Mouse (Mus musculus): ENCODE results near the gene Rab4a. TPM values are rescaled to one million over a fixed set of nuclear protein-coding genes. Genes with fewer than 3 reads are reported as not detected.
A peak's percentile ranks its signal among the peaks of the same experiment; 100 is the strongest.

Gene Rab4a
- total and polyA plus RNA-seq, 3 experiments: 1.7 to 5.3 TPM; not detected in 1

DNA sequence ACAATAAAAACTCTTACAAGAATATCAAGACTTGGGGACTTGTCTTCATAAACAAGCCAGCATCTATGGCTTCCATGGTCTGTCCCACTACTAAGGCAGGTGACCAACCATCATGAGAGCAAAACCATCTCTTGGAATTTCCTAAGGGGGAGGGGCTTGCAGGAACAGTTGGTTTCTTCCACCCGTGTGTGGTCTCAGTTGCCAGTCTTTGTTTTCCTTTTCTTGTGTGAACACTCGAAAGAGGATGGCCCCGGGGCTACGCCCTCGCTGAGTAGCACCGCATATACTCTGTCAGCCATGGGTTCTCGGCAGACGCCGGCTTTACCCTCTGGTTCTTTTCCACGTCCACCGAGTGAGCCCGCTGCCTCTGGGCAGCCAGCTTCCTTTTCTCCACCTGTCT lies 36.3 kb downstream of the Rab4a start:
- TF ChIP-seq GATA1 (IDR thresholded peaks at IDR 0.05; ENCODE audit: borderline replicate concordance, low read length): no peak
- no peak for TF ChIP-seq TAL1 (conservative IDR thresholded peaks at IDR 0.05; ENCODE audit: low read depth, low read length)
- no peak for TF ChIP-seq POLR2AphosphoS5 (IDR thresholded peaks at IDR 0.05; ENCODE audit: insufficient replicate concordance, low read depth, low read length)
- no peak for TF ChIP-seq GATA2 (IDR thresholded peaks at IDR 0.05; ENCODE audit: borderline replicate concordance, low read depth, low read length)
- no peak for TF ChIP-seq CTCF (IDR thresholded peaks at IDR 0.05; ENCODE audit: low read depth, low read length)
- Histone ChIP-seq H3K4me1 (ENCODE audit: insufficient read depth, low read depth, low read length) (peaks cover 5% of the 10 kb centered on the region), H3K36me3 (replicated peaks) (peaks cover 71% of the 10 kb centered on the region), H3K4me3 (ENCODE audit: low read depth, low read length) (no peak overlapping the region), H3K27me3 (ENCODE audit: insufficient read depth, low read length) (no peaks in the 10 kb centered on the region), H3K9me3 (replicated peaks) (no peaks in the 10 kb centered on the region)
- DNase-seq (ENCODE audit: low spot score) (no peak), ATAC-seq (ENCODE audit: extremely low read depth, insufficient number of reproducible peaks, low FRiP score, poor library complexity, severe bottlenecking) (no peak)

DNA sequence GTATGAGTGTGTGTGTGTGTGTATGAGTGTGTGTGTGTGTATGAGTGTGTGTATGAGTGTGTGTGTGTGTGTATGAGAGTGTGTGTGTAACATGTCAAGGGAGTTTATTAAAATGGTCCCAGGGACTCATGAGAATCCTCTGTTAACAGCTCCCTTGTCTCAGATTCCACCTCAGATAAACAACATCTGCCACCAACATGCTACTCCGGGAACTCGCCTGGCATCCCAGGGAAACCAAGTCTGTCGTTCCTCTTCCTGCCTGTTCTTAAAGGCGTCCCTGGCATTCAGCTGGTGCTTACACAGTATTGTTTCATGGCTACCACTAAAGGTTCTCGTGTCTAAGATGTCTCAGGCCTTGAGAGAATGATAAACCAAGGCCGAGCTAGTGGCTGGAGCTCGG lies 38.6 kb downstream of the Rab4a start:
- Histone ChIP-seq H3K4me3 (ENCODE audit: low read depth, low read length) (no peak overlapping the region), H3K4me1 (ENCODE audit: insufficient read depth, low read depth, low read length) (peaks cover 5% of the 10 kb centered on the region), H3K27me3 (ENCODE audit: insufficient read depth, low read length) (no peaks in the 10 kb centered on the region), H3K36me3 (replicated peaks) (peaks cover 64% of the 10 kb centered on the region), H3K9me3 (replicated peaks) (no peaks in the 10 kb centered on the region)
- no peak for TF ChIP-seq TAL1 (conservative IDR thresholded peaks at IDR 0.05; ENCODE audit: low read depth, low read length)
- no peak for TF ChIP-seq CTCF (IDR thresholded peaks at IDR 0.05; ENCODE audit: low read depth, low read length)
- TF ChIP-seq POLR2AphosphoS5 (IDR thresholded peaks at IDR 0.05; ENCODE audit: insufficient replicate concordance, low read depth, low read length): no peak
- TF ChIP-seq GATA2 (IDR thresholded peaks at IDR 0.05; ENCODE audit: borderline replicate concordance, low read depth, low read length): no peak
- TF ChIP-seq GATA1 (IDR thresholded peaks at IDR 0.05; ENCODE audit: borderline replicate concordance, low read length): no peak
- DNase-seq (ENCODE audit: low spot score) (no peak), ATAC-seq (ENCODE audit: extremely low read depth, insufficient number of reproducible peaks, low FRiP score, poor library complexity, severe bottlenecking) (no peak)

DNA sequence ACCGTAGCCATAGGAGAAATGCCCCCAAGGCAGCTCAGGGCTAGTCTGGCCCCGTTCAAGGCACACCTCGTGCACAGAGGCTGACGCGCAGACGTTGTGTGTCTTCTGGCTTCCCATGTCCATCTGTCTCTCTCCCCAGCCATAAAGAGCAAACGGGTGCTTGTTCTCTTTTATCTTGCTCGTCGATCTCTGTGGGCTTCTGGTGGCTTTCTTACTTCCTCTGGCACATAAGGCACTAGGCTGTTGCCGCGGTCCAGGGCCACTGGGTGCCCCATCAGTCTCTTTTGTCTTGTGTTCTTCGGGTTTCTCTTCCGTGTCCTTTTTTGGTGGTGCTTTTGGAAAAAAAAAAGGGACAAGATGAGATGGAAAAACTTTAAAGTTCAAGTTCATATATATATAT lies 39.3 kb downstream of the Rab4a start:
- DNase-seq (ENCODE audit: low spot score): no peak
- Histone ChIP-seq H3K36me3 (replicated peaks) (peaks cover 63% of the 10 kb centered on the region), H3K27me3 (ENCODE audit: insufficient read depth, low read length) (no peaks in the 10 kb centered on the region), H3K9me3 (replicated peaks) (no peaks in the 10 kb centered on the region), H3K4me3 (ENCODE audit: low read depth, low read length) (no peak overlapping the region), H3K4me1 (ENCODE audit: insufficient read depth, low read depth, low read length) (peaks cover 5% of the 10 kb centered on the region)
- no peak for TF ChIP-seq CTCF (IDR thresholded peaks at IDR 0.05; ENCODE audit: low read depth, low read length)
- no peak for TF ChIP-seq TAL1 (conservative IDR thresholded peaks at IDR 0.05; ENCODE audit: low read depth, low read length)
- no peak for TF ChIP-seq GATA2 (IDR thresholded peaks at IDR 0.05; ENCODE audit: borderline replicate concordance, low read depth, low read length)
- no peak for TF ChIP-seq POLR2AphosphoS5 (IDR thresholded peaks at IDR 0.05; ENCODE audit: insufficient replicate concordance, low read depth, low read length)
- TF ChIP-seq GATA1 (IDR thresholded peaks at IDR 0.05; ENCODE audit: borderline replicate concordance, low read length): no peak
- ATAC-seq (ENCODE audit: extremely low read depth, insufficient number of reproducible peaks, low FRiP score, poor library complexity, severe bottlenecking): 0 out of 2 replicates have a peak, but pooled peaks have one; percentile 28

DNA sequence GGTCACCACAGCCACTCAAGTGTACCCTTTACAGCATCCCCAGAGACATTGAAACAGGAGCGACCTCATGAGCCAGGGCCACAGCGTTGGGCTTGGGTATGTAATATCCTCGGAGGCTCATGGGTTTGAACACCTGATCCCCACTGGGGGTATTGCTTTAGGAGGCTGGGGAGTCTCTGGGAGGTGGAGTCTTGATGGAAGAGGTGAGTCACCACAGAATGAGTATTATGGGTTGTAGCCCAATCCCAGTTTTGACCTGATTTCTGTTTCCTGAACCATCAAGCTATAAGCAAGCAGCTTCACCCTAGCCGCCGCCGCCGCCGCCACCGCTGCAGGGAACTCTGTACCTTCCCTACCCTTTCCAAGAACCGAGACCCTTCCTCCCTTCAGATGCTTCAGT lies 40.2 kb downstream of the Rab4a start:
- Histone ChIP-seq H3K4me1 (ENCODE audit: insufficient read depth, low read depth, low read length) (peaks cover 5% of the 10 kb centered on the region), H3K4me3 (ENCODE audit: low read depth, low read length) (no peak overlapping the region), H3K36me3 (replicated peaks) (peaks cover 58% of the 10 kb centered on the region), H3K9me3 (replicated peaks) (no peaks in the 10 kb centered on the region), H3K27me3 (ENCODE audit: insufficient read depth, low read length) (no peaks in the 10 kb centered on the region)
- no peak for ATAC-seq (ENCODE audit: extremely low read depth, insufficient number of reproducible peaks, low FRiP score, poor library complexity, severe bottlenecking)
- DNase-seq (ENCODE audit: low spot score): no peak
- TF ChIP-seq CTCF (IDR thresholded peaks at IDR 0.05; ENCODE audit: low read depth, low read length): no peak
- TF ChIP-seq GATA1 (IDR thresholded peaks at IDR 0.05; ENCODE audit: borderline replicate concordance, low read length): no peak
- TF ChIP-seq GATA2 (IDR thresholded peaks at IDR 0.05; ENCODE audit: borderline replicate concordance, low read depth, low read length): no peak
- TF ChIP-seq POLR2AphosphoS5 (IDR thresholded peaks at IDR 0.05; ENCODE audit: insufficient replicate concordance, low read depth, low read length): no peak

DNA sequence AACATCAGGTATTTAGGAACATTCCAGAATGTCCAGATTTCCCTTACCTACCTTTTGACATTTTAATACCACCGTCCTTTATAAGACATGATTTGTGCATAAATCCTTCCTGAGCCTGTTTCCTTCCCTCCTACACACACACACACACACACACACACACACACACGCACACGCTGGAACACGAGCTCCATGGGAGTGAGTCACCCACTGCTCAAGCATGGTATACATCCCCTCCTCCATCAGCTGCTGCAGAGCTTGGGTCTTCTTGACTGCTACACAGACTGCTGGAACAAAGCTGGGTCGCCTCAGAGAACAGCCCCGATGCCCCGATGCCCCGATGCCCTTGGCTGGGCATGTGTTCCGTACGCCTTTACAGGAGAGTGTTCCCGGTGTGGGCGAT lies 40.7 kb downstream of the Rab4a start:
- no peaks in the 10 kb centered on the region for H3K27me3 ChIP-seq (ENCODE audit: insufficient read depth, low read length)
- no peak overlapping the region for H3K4me3 ChIP-seq (ENCODE audit: low read depth, low read length)
- no peaks in the 10 kb centered on the region for H3K9me3 ChIP-seq (replicated peaks)
- H3K4me1 ChIP-seq (ENCODE audit: insufficient read depth, low read depth, low read length): peaks cover 5% of the 10 kb centered on the region
- peaks cover 56% of the 10 kb centered on the region for H3K36me3 ChIP-seq (replicated peaks)
- TF ChIP-seq CTCF (IDR thresholded peaks at IDR 0.05; ENCODE audit: low read depth, low read length): no peak
- no peak for TF ChIP-seq POLR2AphosphoS5 (IDR thresholded peaks at IDR 0.05; ENCODE audit: insufficient replicate concordance, low read depth, low read length)
- TF ChIP-seq GATA1 (IDR thresholded peaks at IDR 0.05; ENCODE audit: borderline replicate concordance, low read length): no peak
- no peak for TF ChIP-seq GATA2 (IDR thresholded peaks at IDR 0.05; ENCODE audit: borderline replicate concordance, low read depth, low read length)
- no peak for TF ChIP-seq TAL1 (conservative IDR thresholded peaks at IDR 0.05; ENCODE audit: low read depth, low read length)
- ATAC-seq (ENCODE audit: extremely low read depth, insufficient number of reproducible peaks, low FRiP score, poor library complexity, severe bottlenecking) (no peak), DNase-seq (ENCODE audit: low spot score) (no peak)

DNA sequence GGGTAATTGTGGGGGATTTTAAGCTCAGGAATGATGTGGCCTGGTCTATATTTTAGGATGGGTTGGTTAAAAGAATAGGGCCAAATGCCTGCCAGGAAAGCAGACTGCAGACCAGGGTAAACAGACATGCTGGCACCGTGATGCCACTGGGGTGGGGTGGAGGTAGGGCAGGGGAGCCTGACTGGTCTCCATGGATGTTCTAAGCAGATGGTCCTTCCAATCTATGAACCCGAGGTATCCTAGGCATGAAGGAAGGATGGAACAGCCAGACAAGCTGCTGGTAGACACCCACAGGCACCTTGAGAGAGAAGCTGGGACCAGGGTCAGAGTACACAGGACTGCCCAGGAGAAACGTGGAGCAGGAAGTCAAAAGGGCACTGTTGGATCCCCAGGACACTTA lies 41.8 kb downstream of the Rab4a start:
- DNase-seq (ENCODE audit: low spot score): no peak
- Histone ChIP-seq H3K4me3 (ENCODE audit: low read depth, low read length) (no peak overlapping the region), H3K36me3 (replicated peaks) (peaks cover 53% of the 10 kb centered on the region), H3K9me3 (replicated peaks) (no peaks in the 10 kb centered on the region), H3K4me1 (ENCODE audit: insufficient read depth, low read depth, low read length) (peaks cover 5% of the 10 kb centered on the region), H3K27me3 (ENCODE audit: insufficient read depth, low read length) (no peaks in the 10 kb centered on the region)
- TF ChIP-seq CTCF (IDR thresholded peaks at IDR 0.05; ENCODE audit: low read depth, low read length): no peak
- TF ChIP-seq POLR2AphosphoS5 (IDR thresholded peaks at IDR 0.05; ENCODE audit: insufficient replicate concordance, low read depth, low read length): no peak
- no peak for TF ChIP-seq GATA1 (IDR thresholded peaks at IDR 0.05; ENCODE audit: borderline replicate concordance, low read length)
- no peak for TF ChIP-seq GATA2 (IDR thresholded peaks at IDR 0.05; ENCODE audit: borderline replicate concordance, low read depth, low read length)
- TF ChIP-seq TAL1 (conservative IDR thresholded peaks at IDR 0.05; ENCODE audit: low read depth, low read length): no peak
- no peak for ATAC-seq (ENCODE audit: extremely low read depth, insufficient number of reproducible peaks, low FRiP score, poor library complexity, severe bottlenecking)

All from G1E (cell line).